Mouse (Mus musculus) heart, postnatal 0 days (tissue): Measurements from ENCODE around the gene Abhd12b. TPM values are rescaled to one million over a fixed set of nuclear protein-coding genes. Genes with fewer than 3 reads are reported as not detected.
"Not testable (repeated sequence)": the region's sequence is repeated elsewhere in the genome, so short reads cannot be mapped to it uniquely, and the experiment has no call there.

Experiments
- ATAC-seq: fragments of 200-750 bp; cut with Nextera tagmentation; 2 replicates; pipeline ENCODE4 v1.8.0; 2017; ENCODE audit warnings: low read depth, moderate number of reproducible peaks, moderate library complexity; ENCODE audit not compliant: insufficient read depth
- DNase-seq: peaks from one replicate; pipeline ENCODE4 v3.0.0-alpha.2; 2016; ENCODE audit warnings: low spot score
- H3K27ac ChIP-seq: fragments of 300-500 bp; sonication (generic); 2 replicates; pipeline ENCODE4 v1.5.1; 2014; ENCODE audit warnings: low read depth, mild to moderate bottlenecking
- H3K27me3 ChIP-seq: fragments of 300-500 bp; sonication (generic); 2 replicates; pipeline ENCODE4 v1.6.1; 2014; ENCODE audit warnings: low read length, mixed read lengths; ENCODE audit not compliant: control insufficient read depth, insufficient read depth
- H3K36me3 ChIP-seq: fragments of 300-500 bp; sonication (generic); replicated peaks from 2 replicates; pipeline ENCODE4 v1.6.1; 2014; ENCODE audit warnings: low read length, mixed read lengths; ENCODE audit not compliant: control insufficient read depth, insufficient read depth
- H3K4me1 ChIP-seq: fragments of 300-500 bp; sonication (generic); 2 replicates; pipeline ENCODE4 v1.6.1; 2014; ENCODE audit warnings: antibody characterized with exemption; ENCODE audit not compliant: control insufficient read depth, insufficient read depth
- H3K4me2 ChIP-seq: fragments of 300-500 bp; sonication (generic); 2 replicates; pipeline ENCODE4 v1.6.1; 2014; ENCODE audit warnings: low read depth, mild to moderate bottlenecking, low read length, moderate library complexity
- H3K4me3 ChIP-seq: fragments of 300-500 bp; sonication (generic); 2 replicates; pipeline ENCODE4 v1.5.1; 2014; ENCODE audit warnings: low read depth, low read length
- H3K9ac ChIP-seq: fragments of 300-500 bp; sonication (generic); replicated peaks from 2 replicates; pipeline ENCODE4 v1.6.1; 2014; ENCODE audit warnings: low read depth, low read length, mixed read lengths
- H3K9me3 ChIP-seq: fragments of 300-500 bp; sonication (generic); replicated peaks from 2 replicates; pipeline ENCODE4 v1.6.1; 2016; ENCODE audit warnings: low read length; ENCODE audit not compliant: control insufficient read depth
- CTCF ChIP-seq: IDR thresholded peaks from 2 replicates; pipeline ENCODE4 v1.5.1; 2016; ENCODE audit warnings: antibody characterized with exemption, control low read depth, low read depth
- EP300 ChIP-seq: IDR thresholded peaks from 2 replicates; pipeline ENCODE4 v1.6.1; 2016; ENCODE audit warnings: antibody characterized with exemption, low read depth
- WGBS: fragments of 180-500 bp; shearing (Covaris S2); extraction: QIAGEN DNeasy Blood & Tissue Kit; methylation state at CpG from one replicate; pipeline ENCODE4 v1.1.7; 2014; 5-methylcytosine and 5-hydroxymethylcytosine counted together
- polyA plus RNA-seq: library from polyadenylated mRNA; unstranded; fragments of >200 nt; fragmentation: Nextera tagmentation; extraction: Ambion mirVana; gene quantifications from 2 replicates; pipeline ENCODE4 v1.2.1, GENCODE M21; 2015
- total RNA-seq: library from RNA; depleted of rRNA; stranded (reverse); fragments of >200 nt; gene quantifications from 2 replicates; pipeline ENCODE4 v1.2.3, GENCODE M21; 2014; ENCODE audit warnings: low replicate concordance

Gene Abhd12b
- total and polyA plus RNA-seq, 2 experiments from 2014 or later, result not detected

DNA sequence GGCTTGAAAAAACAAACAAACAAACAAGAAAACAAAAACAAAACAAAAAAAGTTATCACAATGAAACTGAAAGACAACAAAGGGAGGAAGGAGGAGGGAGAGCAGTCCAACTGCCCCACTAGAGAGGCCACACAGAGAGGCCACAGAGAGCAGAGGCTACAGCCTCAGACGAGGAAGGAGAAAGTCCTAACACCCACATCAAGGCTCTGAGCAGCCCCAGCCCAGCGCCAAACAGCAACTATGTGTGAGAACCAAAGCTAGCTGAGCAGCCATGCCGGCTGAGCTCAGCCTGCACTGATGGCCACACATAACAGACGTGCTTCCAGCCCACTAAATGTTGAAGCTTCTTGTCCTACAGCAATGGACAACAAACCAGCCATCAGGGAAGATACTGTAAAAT lies 14.1 kb upstream of the Abhd12b start:
- Histone ChIP-seq H3K27ac (no peak overlapping the region), H3K36me3 (no peaks in the 10 kb centered on the region), H3K4me3 (no peak overlapping the region), H3K4me1 (0 out of 2 replicates have a peak, but pooled peaks cover 4% of the 10 kb centered on the region), H3K9ac (no peak overlapping the region), H3K4me2 (no peak overlapping the region), H3K9me3 (no peaks in the 10 kb centered on the region), H3K27me3 (no peaks in the 10 kb centered on the region)
- DNase-seq (no peak), ATAC-seq (no peak)
- no peak for TF ChIP-seq CTCF
- no peak for TF ChIP-seq EP300
- WGBS, result 66% methylated on average over 4 of the region's 4 CpGs

DNA sequence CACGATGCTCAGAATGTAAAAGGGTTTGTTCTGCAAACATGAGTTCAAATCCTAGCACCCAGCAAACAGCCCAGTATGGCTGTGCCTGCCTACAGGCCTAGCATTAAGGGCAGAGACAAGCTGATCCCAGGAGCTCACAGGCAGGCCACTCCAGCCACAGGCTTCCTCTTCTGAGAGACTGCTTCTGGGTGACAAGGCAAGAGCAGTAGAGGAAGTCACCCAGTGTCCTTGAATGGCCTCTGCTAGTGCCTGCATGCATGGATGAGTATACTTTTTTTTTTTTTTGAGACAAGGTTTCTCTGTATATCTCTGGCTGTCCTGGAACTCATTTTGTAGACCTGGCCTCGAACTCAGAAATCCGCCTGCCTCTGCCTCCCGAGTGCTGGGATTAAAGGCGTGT lies 13.4 kb upstream of the Abhd12b start:
- no peak for ATAC-seq
- no peak overlapping the region for H3K4me2 ChIP-seq
- no peak for TF ChIP-seq EP300
- TF ChIP-seq CTCF, result no peak

DNA sequence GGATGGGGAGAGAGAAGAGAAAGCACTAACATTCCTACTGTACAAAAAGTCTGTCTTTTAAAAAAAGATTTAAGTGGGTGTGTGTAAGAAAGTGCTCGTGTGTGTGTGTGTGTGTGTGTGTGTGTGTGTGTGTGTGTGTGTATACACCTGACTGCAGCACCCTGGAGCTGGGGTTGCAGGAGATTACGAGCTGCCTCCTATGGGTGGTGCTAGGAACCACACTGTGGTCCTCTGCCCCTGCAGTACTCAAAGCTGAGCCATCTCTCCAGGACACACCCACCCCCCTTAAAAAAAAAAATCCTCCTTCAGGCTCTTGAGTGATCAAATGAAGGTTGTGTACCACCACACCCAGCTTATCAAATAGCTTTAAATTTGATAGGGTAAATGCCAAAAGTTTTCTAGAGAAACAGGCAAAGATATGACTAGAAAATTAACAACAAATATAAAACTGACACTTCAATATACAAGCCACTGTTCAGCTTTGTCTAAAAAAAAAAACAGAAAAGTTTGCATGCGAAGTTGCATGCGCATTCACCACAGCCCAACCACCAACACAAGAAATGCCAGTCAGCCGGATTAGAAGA lies 12.9 kb upstream of the Abhd12b start:
- TF ChIP-seq EP300, result no peak
- TF ChIP-seq CTCF, result no peak
- no peak for ATAC-seq
- 93% methylated on average over 5 of the region's 5 CpGs for WGBS

More for the DNA sequence above, 13.4 kb upstream of the Abhd12b start:
- Histone ChIP-seq H3K36me3 (no peaks in the 10 kb centered on the region), H3K4me3 (no peak overlapping the region), H3K4me1 (0 out of 2 replicates have a peak, but pooled peaks cover 4% of the 10 kb centered on the region), H3K27ac (no peak overlapping the region), H3K9me3 (no peaks in the 10 kb centered on the region), H3K27me3 (no peaks in the 10 kb centered on the region), H3K9ac (no peak overlapping the region)
- WGBS, result 92% methylated on average over 5 of the region's 5 CpGs
- no peak for DNase-seq

DNA sequence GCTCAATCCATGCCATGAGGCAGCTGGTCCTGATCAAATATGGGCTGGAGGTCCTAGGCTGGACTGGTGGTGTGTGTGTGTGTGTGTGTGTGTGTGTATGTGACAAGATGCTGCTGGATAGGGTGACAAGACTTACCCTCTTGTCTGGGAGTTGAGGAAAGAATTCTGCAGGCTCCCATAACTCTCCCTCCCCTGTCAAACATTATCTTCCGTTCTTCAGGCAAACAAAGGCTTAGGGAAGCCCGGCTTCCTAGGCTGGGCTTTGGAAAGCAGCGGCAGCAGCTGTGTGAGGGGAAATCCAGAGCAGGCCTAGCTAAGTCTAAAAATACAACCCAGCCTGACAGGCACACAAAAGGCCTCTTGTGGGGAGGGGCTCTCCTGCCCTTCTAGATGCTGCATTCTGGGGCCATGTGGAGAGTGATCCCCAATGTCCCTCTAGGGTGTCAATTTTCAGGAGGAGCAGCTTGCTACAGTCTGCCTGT lies 9.8 kb upstream of the Abhd12b start:
- not testable (repeated sequence) for H3K4me2 ChIP-seq, H3K4me3 ChIP-seq, H3K36me3 ChIP-seq, H3K27me3 ChIP-seq, H3K4me1 ChIP-seq, H3K9ac ChIP-seq, H3K9me3 ChIP-seq
- 10% methylated on average over 3 of the region's 3 CpGs for WGBS
- DNase-seq, result peak; percentile 21
- peak overlapping the region; percentile 63 for H3K27ac ChIP-seq
- peak; percentile 64 for ATAC-seq

More for the DNA sequence above, 12.9 kb upstream of the Abhd12b start:
- Histone ChIP-seq H3K4me3 (no peak overlapping the region), H3K4me1 (0 out of 2 replicates have a peak, but pooled peaks cover 4% of the 10 kb centered on the region), H3K4me2 (no peak overlapping the region), H3K36me3 (no peaks in the 10 kb centered on the region), H3K9ac (no peak overlapping the region), H3K27me3 (no peaks in the 10 kb centered on the region), H3K9me3 (no peaks in the 10 kb centered on the region), H3K27ac (no peak overlapping the region)
- no peak for DNase-seq

DNA sequence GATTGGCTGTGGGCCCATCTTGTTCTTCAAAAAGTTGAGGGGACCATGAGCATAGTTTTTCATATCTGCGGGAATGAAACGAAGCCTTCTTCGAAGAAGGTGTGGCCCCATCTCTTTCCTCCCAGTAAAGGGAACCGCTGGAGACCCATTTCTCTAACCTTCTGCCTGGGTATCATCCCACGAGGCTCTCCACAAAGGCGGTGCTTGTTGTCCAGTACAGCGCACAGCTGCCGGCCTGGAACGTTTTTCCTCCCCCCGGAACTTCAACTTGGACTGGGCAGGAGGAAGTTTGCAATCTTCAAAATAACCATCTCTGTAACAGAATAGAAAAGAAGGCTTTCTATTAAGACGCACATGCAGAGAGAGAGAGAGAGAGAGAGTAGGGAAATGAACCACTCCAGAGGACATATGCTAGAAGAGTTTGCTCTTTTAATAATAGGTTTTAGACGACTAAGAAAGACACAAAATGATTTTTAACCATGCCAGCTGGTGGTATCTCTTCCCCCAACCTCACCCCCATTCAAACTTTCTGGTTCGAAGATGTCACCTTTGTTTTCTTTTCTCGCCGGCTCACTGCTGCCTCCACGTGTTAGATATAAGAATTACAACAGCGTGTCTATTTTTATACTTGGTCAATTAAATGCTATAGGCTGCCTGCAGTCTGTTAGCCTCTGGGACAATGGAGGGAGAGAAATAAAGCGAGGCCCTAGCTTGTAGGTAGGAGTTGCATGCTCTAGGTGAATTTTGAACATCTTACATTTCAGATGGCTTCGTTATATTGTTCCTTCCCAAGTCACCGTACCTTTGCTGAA lies 9.1 kb upstream of the Abhd12b start:
- TF ChIP-seq EP300, result no peak
- TF ChIP-seq CTCF, result peak; percentile 76
- peak; percentile 63 for DNase-seq
- peak; percentile 54 for ATAC-seq
- Histone ChIP-seq H3K27me3 (no peaks in the 10 kb centered on the region), H3K9me3 (no peaks in the 10 kb centered on the region), H3K36me3 (no peaks in the 10 kb centered on the region), H3K4me3 (no peak overlapping the region), H3K4me1 (peaks cover 10% of the 10 kb centered on the region), H3K4me2 (0 out of 2 replicates have a peak overlapping the region, but pooled peaks have one; percentile 23), H3K9ac (no peak overlapping the region), H3K27ac (peak overlapping the region; percentile 63)
- 29% methylated on average over 20 of the region's 20 CpGs for WGBS
